Mouse (Mus musculus) limb, embryonic 14.5 days (tissue): ENCODE measurements around the gene Atf6. TPM values are rescaled to one million over a fixed set of nuclear protein-coding genes. Genes with fewer than 3 reads are reported as not detected.

Experiments used
- ATAC-seq: fragments of 200-750 bp; cut with Nextera tagmentation; 2 replicates; pipeline ENCODE4 v1.8.0; 2017; ENCODE audit warnings: low read depth, moderate number of reproducible peaks, moderate TSS enrichment; ENCODE audit not compliant: low FRiP score
- DNase-seq: peaks from one replicate; pipeline ENCODE4 v3.0.0-alpha.2; 2015; ENCODE audit warnings: low spot score
- H3K27ac ChIP-seq: fragments of 300-500 bp; sonication (generic); replicated peaks from 2 replicates; pipeline ENCODE4 v1.5.1; 2014; ENCODE audit warnings: low read depth, mild to moderate bottlenecking, low read length, moderate library complexity, mixed read lengths
- H3K27me3 ChIP-seq: fragments of 300-500 bp; sonication (generic); 2 replicates; pipeline ENCODE4 v1.6.1; 2014; ENCODE audit warnings: low read length, mixed read lengths; ENCODE audit not compliant: control insufficient read depth, insufficient read depth
- H3K36me3 ChIP-seq: fragments of 300-500 bp; sonication (generic); 2 replicates; pipeline ENCODE4 v1.6.1; 2014; ENCODE audit warnings: mild to moderate bottlenecking, low read length, moderate library complexity, mixed read lengths; ENCODE audit not compliant: control insufficient read depth, insufficient read depth
- H3K4me1 ChIP-seq: fragments of 300-500 bp; sonication (generic); 2 replicates; pipeline ENCODE4 v1.6.1; 2014; ENCODE audit warnings: antibody characterized with exemption, low read length, mixed read lengths; ENCODE audit not compliant: control insufficient read depth, insufficient read depth
- H3K4me2 ChIP-seq: fragments of 300-500 bp; sonication (generic); replicated peaks from 2 replicates; pipeline ENCODE4 v1.6.1; 2014; ENCODE audit warnings: low read depth, mild to moderate bottlenecking, low read length, moderate library complexity; ENCODE audit not compliant: severe bottlenecking
- H3K4me3 ChIP-seq: fragments of 300-500 bp; sonication (generic); replicated peaks from 2 replicates; pipeline ENCODE4 v1.5.1; 2014; ENCODE audit warnings: low read length
- H3K9ac ChIP-seq: fragments of 300-500 bp; sonication (generic); 2 replicates; pipeline ENCODE4 v1.6.1; 2014; ENCODE audit warnings: mild to moderate bottlenecking, low read depth, low read length, moderate library complexity; ENCODE audit not compliant: severe bottlenecking
- H3K9me3 ChIP-seq: fragments of 300-500 bp; sonication (generic); 2 replicates; pipeline ENCODE4 v1.6.1; 2016; ENCODE audit warnings: low read length; ENCODE audit not compliant: control insufficient read depth
- POLR2A ChIP-seq: fragments of 200-500 bp; IDR thresholded peaks from 2 replicates; pipeline ENCODE4 v1.8.0; 2012; ENCODE audit warnings: inconsistent platforms, mild to moderate bottlenecking, moderate library complexity, borderline replicate concordance; ENCODE audit not compliant: insufficient read depth, insufficient read length; ENCODE audit errors: extremely low read depth
- WGBS: fragments of 180-500 bp; shearing (Covaris S2); extraction: QIAGEN DNeasy Blood & Tissue Kit; methylation state at CpG from one replicate; pipeline ENCODE4 v1.1.7; 2014; 5-methylcytosine and 5-hydroxymethylcytosine counted together
- polyA plus RNA-seq, 2 experiments: library from polyadenylated mRNA; depleted of rRNA in 1 of 2; stranded (reverse) in 1 of 2; unstranded in 1 of 2; fragments of >200 nt; fragmentation: Nextera tagmentation in 1 of 2; extraction: Ambion mirVana in 1 of 2; gene quantifications; 2 replicates each; pipeline versions ENCODE4 v1.2.1 to v1.2.3; 2012 to 2014

Gene Atf6
- polyA plus RNA-seq, 2 experiments = 8.9 to 9.1 TPM

GRCm38 (mm10) chr1:170786570-170787341 is 80.8 kb downstream of the Atf6 start:
- ATAC-seq = no peak
- H3K27ac ChIP-seq = no peak overlapping the region
- H3K9ac ChIP-seq = no peak overlapping the region
- WGBS = 84% methylated on average over 14 of the region's 14 CpGs
- no peak for TF ChIP-seq POLR2A
- no peaks in the 10 kb centered on the region for H3K4me1 ChIP-seq
- peaks cover 14% of the 10 kb centered on the region for H3K36me3 ChIP-seq
- H3K9me3 ChIP-seq = no peaks in the 10 kb centered on the region
- no peak overlapping the region for H3K4me2 ChIP-seq
- H3K4me3 ChIP-seq = no peak overlapping the region
- no peaks in the 10 kb centered on the region for H3K27me3 ChIP-seq
- no peak for DNase-seq

- no peak overlapping the region for H3K9ac ChIP-seq
- no peak overlapping the region for H3K27ac ChIP-seq
- H3K9me3 ChIP-seq = no peaks in the 10 kb centered on the region
- H3K27me3 ChIP-seq = no peaks in the 10 kb centered on the region
- WGBS = 98% methylated on average over 4 of the region's 4 CpGs
- H3K36me3 ChIP-seq = no peaks in the 10 kb centered on the region; the same call in 1 of the 2 replicates
- no peak for ATAC-seq
- DNase-seq = no peak
- no peak overlapping the region for H3K4me2 ChIP-seq
- no peak overlapping the region for H3K4me3 ChIP-seq
- H3K4me1 ChIP-seq = no peaks in the 10 kb centered on the region
- TF ChIP-seq POLR2A = no peak
Observed at GRCm38 (mm10) chr1:170777688-170778087, 89.9 kb downstream of the Atf6 start.

GRCm38 (mm10) chr1:170774431-170774830 is 93.1 kb downstream of the Atf6 start:
- Histone ChIP-seq H3K4me1 (peaks cover 5% of the 10 kb centered on the region; the same call in 1 of the 2 replicates), H3K36me3 (no peaks in the 10 kb centered on the region), H3K9me3 (no peaks in the 10 kb centered on the region), H3K27ac (no peak overlapping the region), H3K4me3 (no peak overlapping the region), H3K9ac (no peak overlapping the region), H3K4me2 (no peak overlapping the region), H3K27me3 (no peaks in the 10 kb centered on the region)
- DNase-seq = no peak
- 69% methylated on average over 1 of the region's 1 CpGs for WGBS
- TF ChIP-seq POLR2A = no peak
- no peak for ATAC-seq

GRCm38 (mm10) chr1:170773506-170773905 is 94.1 kb downstream of the Atf6 start:
- DNase-seq = no peak
- H3K36me3 ChIP-seq = no peaks in the 10 kb centered on the region
- peaks cover 5% of the 10 kb centered on the region; the same call in 1 of the 2 replicates for H3K4me1 ChIP-seq
- no peaks in the 10 kb centered on the region for H3K27me3 ChIP-seq
- H3K9me3 ChIP-seq = no peaks in the 10 kb centered on the region
- no peak overlapping the region for H3K9ac ChIP-seq
- no peak overlapping the region for H3K4me3 ChIP-seq
- H3K4me2 ChIP-seq = no peak overlapping the region
- ATAC-seq = no peak
- WGBS = 81% methylated on average over 4 of the region's 4 CpGs
- no peak overlapping the region for H3K27ac ChIP-seq
- TF ChIP-seq POLR2A = no peak

DNA sequence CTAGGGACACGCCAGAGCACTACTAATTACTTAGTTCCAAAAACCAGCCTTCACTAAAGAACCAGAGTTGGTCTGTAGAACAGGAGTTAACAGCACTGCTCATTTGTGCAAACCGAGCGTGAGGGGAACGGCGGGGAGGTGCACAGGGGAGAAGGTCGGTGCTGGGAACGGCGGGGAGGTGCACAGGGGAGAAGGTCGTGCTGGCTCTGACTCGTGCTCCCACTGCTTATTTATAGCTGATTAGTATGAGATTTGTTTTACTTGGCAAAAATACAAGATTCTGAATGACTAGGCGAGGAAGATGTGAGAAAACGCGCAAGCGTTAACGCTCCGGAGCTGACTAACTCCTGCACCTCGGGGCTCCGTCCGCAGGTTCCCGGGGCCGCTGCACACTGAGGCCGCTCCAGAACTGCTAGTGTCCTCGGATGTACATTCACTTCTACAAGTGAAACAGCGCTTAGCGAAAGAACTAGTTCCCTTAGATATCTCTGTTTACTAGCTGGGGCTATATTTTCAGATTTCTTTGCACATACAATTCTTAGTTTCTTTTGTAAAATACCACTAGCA is 96.1 kb downstream of the Atf6 start:
- no peak for DNase-seq
- Histone ChIP-seq H3K9ac (no peak overlapping the region), H3K4me1 (peaks cover 5% of the 10 kb centered on the region; the same call in 1 of the 2 replicates), H3K27me3 (no peaks in the 10 kb centered on the region), H3K9me3 (no peaks in the 10 kb centered on the region), H3K36me3 (no peaks in the 10 kb centered on the region), H3K27ac (no peak overlapping the region), H3K4me2 (peak overlapping the region; percentile 31), H3K4me3 (no peak overlapping the region)
- WGBS = 57% methylated on average over 25 of the region's 25 CpGs
- no peak for TF ChIP-seq POLR2A
- no peak for ATAC-seq
